Mouse (Mus musculus): ENCODE measurements around the gene Gclm. TPM values are rescaled to one million over a fixed set of nuclear protein-coding genes. Genes with fewer than 3 reads are reported as not detected.
"Not testable (repeated sequence)": the region's sequence is repeated elsewhere in the genome, so short reads cannot be mapped to it uniquely, and the experiment has no call there.

The Gclm gene
- polyA plus RNA-seq, 1 experiment from 2014 or later, result 32.5 TPM

- H3K4me3 ChIP-seq, result no peak overlapping the region
- no peak overlapping the region for H3K27ac ChIP-seq
- no peaks in the 10 kb centered on the region for H3K9me3 ChIP-seq (replicated peaks)
- DNase-seq (ENCODE audit: low spot score), result no peak
- 84% methylated on average over 5 of the region's 5 CpGs for WGBS
- H3K27me3 ChIP-seq (ENCODE audit: low read depth, poor library complexity, severe bottlenecking), result no peaks in the 10 kb centered on the region
- peaks cover 21% of the 10 kb centered on the region for H3K36me3 ChIP-seq
- H3K4me1 ChIP-seq, result peaks cover 19% of the 10 kb centered on the region
Observed at GRCm38 (mm10) chr3:122288613-122289195, 43.3 kb downstream of the Gclm start.

GRCm38 (mm10) chr3:122289344-122289743 is 44.0 kb downstream of the Gclm start:
- not testable (repeated sequence) for H3K4me3 ChIP-seq; H3K27me3 ChIP-seq (ENCODE audit: low read depth, poor library complexity, severe bottlenecking); H3K27ac ChIP-seq; H3K9me3 ChIP-seq (replicated peaks); DNase-seq (ENCODE audit: low spot score)
- H3K36me3 ChIP-seq, result peaks cover 15% of the 10 kb centered on the region
- H3K4me1 ChIP-seq, result peaks cover 24% of the 10 kb centered on the region
- 79% methylated on average over 4 of the region's 4 CpGs for WGBS

GRCm38 (mm10) chr3:122290696-122291095 is 45.3 kb downstream of the Gclm start:
- Histone ChIP-seq H3K9me3 (replicated peaks) (no peaks in the 10 kb centered on the region), H3K4me1 (peaks cover 37% of the 10 kb centered on the region), H3K27ac (no peak overlapping the region), H3K27me3 (ENCODE audit: low read depth, poor library complexity, severe bottlenecking) (no peaks in the 10 kb centered on the region), H3K36me3 (peaks cover 1% of the 10 kb centered on the region), H3K4me3 (no peak overlapping the region)
- no peak for DNase-seq (ENCODE audit: low spot score)
- WGBS, result 84% methylated on average over 7 of the region's 7 CpGs

GRCm38 (mm10) chr3:122291828-122292227 is 46.5 kb downstream of the Gclm start:
- Histone ChIP-seq H3K27ac (no peak overlapping the region), H3K4me3 (no peak overlapping the region; the same call in 1 of the 2 replicates), H3K4me1 (peaks cover 48% of the 10 kb centered on the region), H3K27me3 (ENCODE audit: low read depth, poor library complexity, severe bottlenecking) (no peaks in the 10 kb centered on the region), H3K36me3 (no peaks in the 10 kb centered on the region), H3K9me3 (replicated peaks) (no peaks in the 10 kb centered on the region)
- no peak for DNase-seq (ENCODE audit: low spot score)
- WGBS, result 61% methylated on average over 12 of the region's 12 CpGs

- H3K4me1 ChIP-seq, result peaks cover 54% of the 10 kb centered on the region
- peak overlapping the region; percentile 84 for H3K4me3 ChIP-seq
- WGBS, result 9% methylated on average over 54 of the region's 54 CpGs
- no peaks in the 10 kb centered on the region for H3K36me3 ChIP-seq
- peak overlapping the region; percentile 99 for H3K27ac ChIP-seq
- DNase-seq (ENCODE audit: low spot score), result peak; percentile 96
- H3K9me3 ChIP-seq (replicated peaks), result no peaks in the 10 kb centered on the region
- no peaks in the 10 kb centered on the region for H3K27me3 ChIP-seq (ENCODE audit: low read depth, poor library complexity, severe bottlenecking)
Observed at GRCm38 (mm10) chr3:122292300-122293222, 47.2 kb downstream of the Gclm start.

- H3K4me1 ChIP-seq, result peaks cover 54% of the 10 kb centered on the region
- DNase-seq (ENCODE audit: low spot score), result peak; percentile 86
- WGBS, result under 1% methylated on average over 99 of the region's 105 CpGs
- H3K9me3 ChIP-seq (replicated peaks), result no peaks in the 10 kb centered on the region
- no peaks in the 10 kb centered on the region for H3K36me3 ChIP-seq
- H3K27ac ChIP-seq, result peak overlapping the region; percentile 99
- peak overlapping the region; percentile 84 for H3K4me3 ChIP-seq
- H3K27me3 ChIP-seq (ENCODE audit: low read depth, poor library complexity, severe bottlenecking), result no peaks in the 10 kb centered on the region
Observed at GRCm38 (mm10) chr3:122293223-122293953, 48.0 kb downstream of the Gclm start.

GRCm38 (mm10) chr3:122293954-122294850 is 48.8 kb downstream of the Gclm start, which contains the start of gene Bcar3:
Bcar3 (plus strand) TSS chr3:122294136.
- Histone ChIP-seq H3K27me3 (ENCODE audit: low read depth, poor library complexity, severe bottlenecking) (no peaks in the 10 kb centered on the region), H3K4me1 (peaks cover 54% of the 10 kb centered on the region), H3K27ac (peak within 1 kb of the TSS; percentile 99), H3K9me3 (replicated peaks) (no peaks in the 10 kb centered on the region), H3K4me3 (peak within 1 kb of the TSS; percentile 84), H3K36me3 (no peaks in the 10 kb centered on the region)
- 3% methylated on average over 37 of the region's 37 CpGs for WGBS
- DNase-seq (ENCODE audit: low spot score), result peak; percentile 95

- no peak overlapping the region for H3K4me3 ChIP-seq
- no peaks in the 10 kb centered on the region for H3K9me3 ChIP-seq (replicated peaks)
- H3K4me1 ChIP-seq, result peaks cover 54% of the 10 kb centered on the region
- 8% methylated on average over 5 of the region's 5 CpGs for WGBS
- peaks cover 3% of the 10 kb centered on the region; the same call in 1 of the 2 replicates for H3K27me3 ChIP-seq (ENCODE audit: low read depth, poor library complexity, severe bottlenecking)
- H3K36me3 ChIP-seq, result no peaks in the 10 kb centered on the region
- peak; percentile 64 for DNase-seq (ENCODE audit: low spot score)
- peak overlapping the region; percentile 99 for H3K27ac ChIP-seq
Observed at GRCm38 (mm10) chr3:122295511-122295910, 50.2 kb downstream of the Gclm start.

- H3K4me1 ChIP-seq, result peaks cover 51% of the 10 kb centered on the region
- H3K27ac ChIP-seq, result peak overlapping the region; percentile 43; the same call in 1 of the 2 replicates
- DNase-seq (ENCODE audit: low spot score), result no peak
- H3K27me3 ChIP-seq (ENCODE audit: low read depth, poor library complexity, severe bottlenecking), result peaks cover 10% of the 10 kb centered on the region; the same call in 1 of the 2 replicates
- H3K4me3 ChIP-seq, result no peak overlapping the region
- WGBS, result 68% methylated on average over 5 of the region's 5 CpGs
- no peaks in the 10 kb centered on the region for H3K36me3 ChIP-seq
- no peaks in the 10 kb centered on the region for H3K9me3 ChIP-seq (replicated peaks)
Observed at GRCm38 (mm10) chr3:122296979-122297378, 51.6 kb downstream of the Gclm start.

- Histone ChIP-seq H3K36me3 (no peaks in the 10 kb centered on the region), H3K9me3 (replicated peaks) (no peaks in the 10 kb centered on the region), H3K27ac (peak overlapping the region; percentile 27; the same call in 1 of the 2 replicates), H3K27me3 (ENCODE audit: low read depth, poor library complexity, severe bottlenecking) (peaks cover 10% of the 10 kb centered on the region; the same call in 1 of the 2 replicates), H3K4me1 (peaks cover 24% of the 10 kb centered on the region), H3K4me3 (no peak overlapping the region)
- no peak for DNase-seq (ENCODE audit: low spot score)
- 73% methylated on average over 9 of the region's 9 CpGs for WGBS
Observed at GRCm38 (mm10) chr3:122300983-122301919, 55.9 kb downstream of the Gclm start.

GRCm38 (mm10) chr3:122304560-122304959 is 59.2 kb downstream of the Gclm start:
- Histone ChIP-seq H3K4me1 (peaks cover 14% of the 10 kb centered on the region; the same call in 1 of the 2 replicates), H3K36me3 (no peaks in the 10 kb centered on the region), H3K4me3 (no peak overlapping the region), H3K9me3 (replicated peaks) (no peaks in the 10 kb centered on the region), H3K27me3 (ENCODE audit: low read depth, poor library complexity, severe bottlenecking) (peaks cover 21% of the 10 kb centered on the region; the same call in 1 of the 2 replicates), H3K27ac (no peak overlapping the region)
- WGBS, result 87% methylated on average over 4 of the region's 4 CpGs
- DNase-seq (ENCODE audit: low spot score), result no peak
